In the genomic region with DNA sequence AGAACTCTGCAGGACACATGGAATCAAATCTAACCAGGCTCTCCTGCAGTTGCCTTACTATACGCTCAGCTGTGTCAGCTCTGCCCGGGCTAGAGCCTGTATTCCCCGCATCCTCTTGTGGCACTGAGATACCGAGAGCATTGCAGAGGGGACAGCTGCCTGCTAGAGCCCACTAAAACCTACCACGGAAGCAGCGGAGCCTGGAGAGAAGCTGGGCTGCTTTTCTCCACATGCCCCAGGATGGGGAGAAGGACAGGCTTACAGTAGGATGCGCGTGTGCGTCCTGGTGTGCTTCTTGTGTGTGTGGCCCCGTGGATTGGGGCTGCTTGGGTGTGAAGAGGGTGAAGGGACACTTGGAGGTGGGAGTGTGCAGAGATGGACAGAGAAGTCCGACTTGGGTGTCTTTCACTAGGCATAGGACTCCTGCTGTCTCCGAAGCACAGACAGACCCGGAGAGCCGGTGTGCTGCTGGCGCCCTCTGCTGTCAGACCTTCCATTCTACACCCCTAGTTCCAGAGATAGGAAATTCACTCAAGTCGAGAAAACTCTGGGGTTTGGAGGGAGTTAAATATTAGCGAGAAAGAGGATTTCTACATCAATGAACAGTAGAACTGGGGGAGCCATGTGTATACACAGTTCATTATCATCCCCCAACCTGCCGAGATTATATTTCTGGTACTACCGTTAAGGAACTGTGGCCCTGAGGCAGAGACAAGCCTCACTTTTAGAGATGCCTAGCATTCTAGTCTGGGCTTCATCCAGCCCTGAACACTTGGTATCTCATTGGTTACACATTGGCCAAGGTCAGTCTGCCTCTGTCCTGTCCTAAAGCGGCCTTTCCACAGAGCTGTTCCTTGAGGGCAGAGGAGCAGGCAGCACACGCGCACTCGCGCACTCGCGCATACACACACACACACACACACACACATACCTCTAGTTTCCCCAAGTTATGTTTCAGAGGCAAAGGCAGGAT, we compare ENCODE assay signal across 8 mouse cellular contexts. TPM values are rescaled to one million over a fixed set of nuclear protein-coding genes. Genes with fewer than 3 reads are reported as not detected.
DNase-seq lines count a peak whose midpoint lies in the region; ATAC-seq and TF ChIP-seq lines count a peak whose summit lies in the region.

No protein-coding gene starts in this region.

- no peaks in the 10 kb centered on the region for H3K36me3 ChIP-seq in forebrain, postnatal 0 days (ENCODE audit: insufficient read depth)
- no peaks in the 10 kb centered on the region for H3K36me3 ChIP-seq in lung, embryonic 15.5 days
- no peaks in the 10 kb centered on the region for H3K36me3 ChIP-seq in thymus, adult 2 months (ENCODE audit: control insufficient read depth, insufficient read depth, low read length)

- TF ChIP-seq CTCF in forebrain, postnatal 0 days (IDR thresholded peaks at IDR 0.05; ENCODE audit: low read depth) = peak; percentile 93
- peak; percentile 85; the same call in 1 of the 2 replicates for TF ChIP-seq CTCF in thymus, adult 2 months (IDR thresholded peaks at IDR 0.05; ENCODE audit: borderline replicate concordance, control insufficient read depth, extremely low read depth, insufficient read depth, low read length, poor library complexity)

- peak; percentile 86 for DNase-seq in ES-CJ7 (ENCODE audit: low read depth, low spot score)
- DNase-seq in cerebellum, adult 11-12 months = peak; percentile 58
- peak; percentile 89 for DNase-seq in forebrain, postnatal 0 days
- DNase-seq in heart, postnatal 4 days = peak; percentile 91
- peak; percentile 64 to 84 for DNase-seq in layer of hippocampus, adult 8-10 months (ENCODE audit: low spot score in 2 of 2)
- DNase-seq in ovary, adult 18-20 months (ENCODE audit: low spot score) = peak; percentile 59
- DNase-seq in thymus, adult 2 months = peak; percentile 73

- peak; percentile 94 for ATAC-seq in forebrain, postnatal 0 days
- peak; percentile 70 for ATAC-seq in lung, embryonic 15.5 days (ENCODE audit: borderline replicate concordance, extremely low read depth, low FRiP score, low TSS enrichment)

- H3K27ac ChIP-seq in forebrain, postnatal 0 days (ENCODE audit: low read depth, low read length) = no peak overlapping the region
- H3K27ac ChIP-seq in lung, embryonic 15.5 days = no peak overlapping the region
- no peak overlapping the region for H3K27ac ChIP-seq in thymus, adult 2 months (ENCODE audit: control insufficient read depth, insufficient read depth, low read length)

- no peaks in the 10 kb centered on the region for H3K4me1 ChIP-seq in forebrain, postnatal 0 days (ENCODE audit: insufficient read depth)
- H3K4me1 ChIP-seq in lung, embryonic 15.5 days = no peaks in the 10 kb centered on the region
- H3K4me1 ChIP-seq in thymus, adult 2 months (replicated peaks; ENCODE audit: control insufficient read depth, insufficient read depth, low read length) = no peaks in the 10 kb centered on the region

- 35% methylated on average over 26 of the region's 26 CpGs for WGBS in forebrain, postnatal 0 days
- WGBS in lung, embryonic 15.5 days = 31% methylated on average over 26 of the region's 26 CpGs
- 38% methylated on average over 26 of the region's 26 CpGs for WGBS in thymus, adult 2 months

- no peaks in the 10 kb centered on the region for H3K9me3 ChIP-seq in forebrain, postnatal 0 days (ENCODE audit: low read length)
- H3K9me3 ChIP-seq in lung, embryonic 15.5 days = no peaks in the 10 kb centered on the region

- H3K4me3 ChIP-seq in forebrain, postnatal 0 days (ENCODE audit: low read depth, low read length) = no peak overlapping the region
- H3K4me3 ChIP-seq in lung, embryonic 15.5 days = no peak overlapping the region
- H3K4me3 ChIP-seq in thymus, adult 2 months (ENCODE audit: control insufficient read depth, insufficient read depth, low read length) = no peak overlapping the region

- H3K9ac ChIP-seq in forebrain, postnatal 0 days = no peak overlapping the region
- no peak overlapping the region for H3K9ac ChIP-seq in lung, embryonic 15.5 days

- TF ChIP-seq POLR2A in thymus, adult 2 months (IDR thresholded peaks at IDR 0.05; ENCODE audit: control insufficient read depth, extremely low read depth, insufficient read depth, low read length, poor library complexity) = no peak

- H3K27me3 ChIP-seq in forebrain, postnatal 0 days (ENCODE audit: insufficient read depth, low read length) = no peaks in the 10 kb centered on the region
- H3K27me3 ChIP-seq in lung, embryonic 15.5 days = peaks cover 19% of the 10 kb centered on the region; the same call in 1 of the 2 replicates
- H3K27me3 ChIP-seq in thymus, adult 2 months (ENCODE audit: control insufficient read depth, insufficient read depth, low read length) = no peaks in the 10 kb centered on the region; the same call in 1 of the 2 replicates

- H3K4me2 ChIP-seq in forebrain, postnatal 0 days (ENCODE audit: low read depth) = peak overlapping the region; percentile 43
- peak overlapping the region; percentile 44 for H3K4me2 ChIP-seq in lung, embryonic 15.5 days

RNA-seq across cellular contexts. Expression of gene 1700016D06Rik, which starts 0.5 kb away (rescaled TPM):
- total RNA-seq in forebrain, postnatal 0 days (2014; rRNA removed) = not detected in 2 replicates
- polyA plus RNA-seq in forebrain, postnatal 0 days (2015; fragmentation: Nextera tagmentation; extraction: Ambion mirVana) = 0.22 TPM in 1 of 2 replicates, not detected in the other
- total RNA-seq in heart, postnatal 4 days (2021) = not detected
- not detected for total RNA-seq in layer of hippocampus, adult 8-10 months (2022)
- not detected in 2 replicates for polyA plus RNA-seq in lung, embryonic 15.5 days (2015; fragmentation: Nextera tagmentation; extraction: Ambion mirVana)
- polyA plus RNA-seq in thymus, adult 2 months (2012; rRNA removed) = not detected in 2 replicates

RNA-seq across cellular contexts. Expression of gene Arhgef7, which starts 27.2 kb away (rescaled TPM):
- 100 and 114 TPM in 2 replicates for total RNA-seq in forebrain, postnatal 0 days (2014; rRNA removed)
- polyA plus RNA-seq in forebrain, postnatal 0 days (2015; fragmentation: Nextera tagmentation; extraction: Ambion mirVana) = 50.3 and 59.5 TPM in 2 replicates
- 100 to 1,000 TPM; 209 to 213 TPM for total RNA-seq in heart, postnatal 4 days (2021)
- 100 to 1,000 TPM; 103 to 127 (median 110) TPM for total RNA-seq in layer of hippocampus, adult 8-10 months (2022)
- 35.1 and 39.0 TPM in 2 replicates for polyA plus RNA-seq in lung, embryonic 15.5 days (2015; fragmentation: Nextera tagmentation; extraction: Ambion mirVana)
- polyA plus RNA-seq in thymus, adult 2 months (2012; rRNA removed) = 36.1 and 36.6 TPM in 2 replicates
